Mouse (Mus musculus): ENCODE measurements around the gene Msln. TPM values are rescaled to one million over a fixed set of nuclear protein-coding genes. Genes with fewer than 3 reads are reported as not detected.
"Not testable (repeated sequence)": the region's sequence is repeated elsewhere in the genome, so short reads cannot be mapped to it uniquely, and the experiment has no call there.

The Msln gene
- polyA plus RNA-seq, 1 experiment = 23.6 TPM

DNA sequence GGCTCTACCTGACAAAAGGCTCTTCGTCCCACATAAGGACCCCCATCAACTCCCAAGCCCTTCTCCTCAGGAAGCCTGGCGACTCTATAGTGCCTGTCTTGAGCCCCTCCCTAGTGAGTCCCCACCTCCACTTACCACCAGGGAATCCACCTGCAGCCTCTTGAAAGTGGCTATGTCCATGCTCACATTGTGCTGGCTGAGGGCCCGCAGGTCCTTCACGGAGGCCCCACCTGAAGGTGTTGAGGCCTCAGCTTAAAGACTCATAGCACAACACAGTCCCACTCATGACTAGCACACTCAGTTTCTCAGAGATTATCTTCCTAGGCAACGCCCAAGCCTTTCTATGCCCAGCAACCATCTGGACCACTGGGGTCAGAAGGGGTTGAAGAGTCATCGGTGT, 4.9 kb downstream of the Msln start:
- Histone ChIP-seq H3K4me1 (replicated peaks; ENCODE audit: control insufficient read depth, insufficient read depth, low read length) (no peaks in the 10 kb centered on the region), H3K36me3 (ENCODE audit: control insufficient read depth, insufficient read depth, low read length) (no peaks in the 10 kb centered on the region), H3K27ac (ENCODE audit: control insufficient read depth, insufficient read depth, low read length) (no peak overlapping the region), H3K4me3 (ENCODE audit: control insufficient read depth, insufficient read depth, low read length) (no peak overlapping the region), H3K27me3 (ENCODE audit: control insufficient read depth, insufficient read depth, low read length) (no peaks in the 10 kb centered on the region)
- no peak for DNase-seq
- TF ChIP-seq POLR2A (IDR thresholded peaks at IDR 0.05; ENCODE audit: control insufficient read depth, extremely low read depth, insufficient read depth, low read length, poor library complexity) = no peak
- WGBS = 90% methylated on average over 6 of the region's 6 CpGs

DNA sequence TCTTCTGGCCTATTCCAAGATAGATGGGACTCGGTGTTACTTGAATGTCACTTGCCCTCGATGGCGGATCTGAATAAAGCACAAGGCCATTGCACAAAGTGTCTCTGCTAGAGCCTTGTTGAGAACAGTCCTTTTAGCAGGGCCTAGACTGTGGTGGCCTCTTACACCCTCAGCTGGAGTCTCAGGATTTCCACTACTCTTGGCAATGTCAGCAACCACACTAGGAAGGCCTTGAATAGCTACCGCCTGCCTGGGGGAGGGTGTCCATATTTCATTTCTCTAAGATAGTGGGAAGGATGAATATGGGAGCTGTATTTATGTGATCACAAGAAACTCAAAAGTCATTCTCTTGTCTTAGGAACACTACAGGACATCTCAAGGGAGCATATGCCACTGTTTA, 5.9 kb downstream of the Msln start:
- Histone ChIP-seq H3K4me3 (ENCODE audit: control insufficient read depth, insufficient read depth, low read length) (no peak overlapping the region), H3K27ac (ENCODE audit: control insufficient read depth, insufficient read depth, low read length) (no peak overlapping the region), H3K4me1 (replicated peaks; ENCODE audit: control insufficient read depth, insufficient read depth, low read length) (no peaks in the 10 kb centered on the region), H3K27me3 (ENCODE audit: control insufficient read depth, insufficient read depth, low read length) (no peaks in the 10 kb centered on the region), H3K36me3 (ENCODE audit: control insufficient read depth, insufficient read depth, low read length) (no peaks in the 10 kb centered on the region)
- DNase-seq = no peak
- WGBS = 93% methylated on average over 4 of the region's 4 CpGs
- TF ChIP-seq POLR2A (IDR thresholded peaks at IDR 0.05; ENCODE audit: control insufficient read depth, extremely low read depth, insufficient read depth, low read length, poor library complexity) (no peak), CTCF (IDR thresholded peaks at IDR 0.05; ENCODE audit: borderline replicate concordance, control insufficient read depth, extremely low read depth, insufficient read depth, low read length, poor library complexity) (no peak)

DNA sequence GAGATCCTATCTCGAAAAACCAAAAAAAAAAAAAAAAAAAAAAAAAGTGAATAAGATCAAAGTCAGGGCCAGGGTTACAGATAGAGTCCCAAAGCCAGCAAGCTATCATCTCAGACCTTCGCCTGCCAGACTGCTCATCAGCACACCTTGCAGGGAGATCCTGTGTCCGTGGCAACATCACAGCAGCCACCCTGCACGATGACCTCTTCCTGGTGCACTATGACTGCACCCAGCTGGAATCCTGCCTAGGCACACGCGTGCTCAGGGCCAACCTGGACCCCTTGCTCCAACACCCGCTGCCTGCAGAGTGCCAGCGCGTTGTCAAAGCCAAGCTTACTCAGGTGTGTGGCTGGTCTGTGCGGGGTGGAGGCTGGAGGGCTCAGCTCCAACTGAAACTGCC, 9.9 kb downstream of the Msln start:
- no peaks in the 10 kb centered on the region for H3K27me3 ChIP-seq (ENCODE audit: control insufficient read depth, insufficient read depth, low read length)
- TF ChIP-seq POLR2A (IDR thresholded peaks at IDR 0.05; ENCODE audit: control insufficient read depth, extremely low read depth, insufficient read depth, low read length, poor library complexity) (no peak), CTCF (IDR thresholded peaks at IDR 0.05; ENCODE audit: borderline replicate concordance, control insufficient read depth, extremely low read depth, insufficient read depth, low read length, poor library complexity) (no peak)

DNA sequence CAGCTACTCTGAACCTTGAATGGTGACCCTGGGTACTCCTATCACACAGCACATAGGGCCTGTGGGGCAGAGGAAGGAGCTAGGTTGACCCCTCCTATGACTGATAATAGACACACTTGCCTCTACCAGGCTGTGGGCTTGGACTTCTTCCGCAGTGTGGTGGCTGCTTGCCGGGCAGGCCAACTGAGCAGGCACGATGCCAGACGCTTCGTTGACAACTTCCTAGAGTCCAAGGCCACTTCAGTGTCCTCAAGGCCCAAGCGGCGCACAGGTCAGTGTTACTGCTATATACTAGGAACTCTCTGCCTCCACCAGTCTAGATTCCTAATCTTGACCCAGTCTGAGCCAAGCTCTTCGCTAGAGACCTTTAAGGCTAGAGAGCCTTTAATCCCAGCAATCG, 10.3 kb downstream of the Msln start:
- H3K4me3 ChIP-seq (ENCODE audit: control insufficient read depth, insufficient read depth, low read length) = no peak overlapping the region
- no peaks in the 10 kb centered on the region for H3K27me3 ChIP-seq (ENCODE audit: control insufficient read depth, insufficient read depth, low read length)
- WGBS = 94% methylated on average over 9 of the region's 9 CpGs
- no peaks in the 10 kb centered on the region for H3K4me1 ChIP-seq (replicated peaks; ENCODE audit: control insufficient read depth, insufficient read depth, low read length)
- H3K27ac ChIP-seq (ENCODE audit: control insufficient read depth, insufficient read depth, low read length) = no peak overlapping the region
- no peaks in the 10 kb centered on the region for H3K36me3 ChIP-seq (ENCODE audit: control insufficient read depth, insufficient read depth, low read length)
- no peak for DNase-seq
- TF ChIP-seq POLR2A (IDR thresholded peaks at IDR 0.05; ENCODE audit: control insufficient read depth, extremely low read depth, insufficient read depth, low read length, poor library complexity) = no peak

More for the DNA sequence above, 9.9 kb downstream of the Msln start:
- Histone ChIP-seq H3K27ac (ENCODE audit: control insufficient read depth, insufficient read depth, low read length) (no peak overlapping the region), H3K4me1 (replicated peaks; ENCODE audit: control insufficient read depth, insufficient read depth, low read length) (no peaks in the 10 kb centered on the region), H3K36me3 (ENCODE audit: control insufficient read depth, insufficient read depth, low read length) (no peaks in the 10 kb centered on the region), H3K4me3 (ENCODE audit: control insufficient read depth, insufficient read depth, low read length) (no peak overlapping the region)
- 81% methylated on average over 10 of the region's 10 CpGs for WGBS
- no peak for DNase-seq

DNA sequence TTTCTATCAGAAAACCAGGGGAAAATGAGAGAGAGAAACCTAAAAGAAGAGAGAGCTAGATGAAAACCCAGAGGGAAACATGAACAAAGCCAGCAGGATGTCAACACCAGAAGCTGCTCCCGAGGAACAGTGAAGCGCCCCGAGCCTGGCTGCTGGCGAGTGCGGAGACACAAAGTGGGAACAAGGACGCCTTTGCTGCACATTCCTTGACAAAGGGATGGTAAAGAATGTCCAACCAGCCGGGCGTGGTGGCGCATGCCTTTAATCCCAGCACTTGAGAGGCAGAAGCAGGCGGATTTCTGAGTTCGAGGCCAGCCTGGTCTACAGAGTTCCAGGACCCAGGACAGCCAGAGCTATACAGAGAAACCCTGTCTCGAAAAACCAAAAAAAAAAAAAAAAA, 12.7 kb downstream of the Msln start:
- H3K4me1 ChIP-seq (replicated peaks; ENCODE audit: control insufficient read depth, insufficient read depth, low read length); H3K4me3 ChIP-seq (ENCODE audit: control insufficient read depth, insufficient read depth, low read length); H3K27me3 ChIP-seq (ENCODE audit: control insufficient read depth, insufficient read depth, low read length); DNase-seq; H3K36me3 ChIP-seq (ENCODE audit: control insufficient read depth, insufficient read depth, low read length); H3K27ac ChIP-seq (ENCODE audit: control insufficient read depth, insufficient read depth, low read length): not testable (repeated sequence)
- 82% methylated on average over 12 of the region's 12 CpGs for WGBS

DNA sequence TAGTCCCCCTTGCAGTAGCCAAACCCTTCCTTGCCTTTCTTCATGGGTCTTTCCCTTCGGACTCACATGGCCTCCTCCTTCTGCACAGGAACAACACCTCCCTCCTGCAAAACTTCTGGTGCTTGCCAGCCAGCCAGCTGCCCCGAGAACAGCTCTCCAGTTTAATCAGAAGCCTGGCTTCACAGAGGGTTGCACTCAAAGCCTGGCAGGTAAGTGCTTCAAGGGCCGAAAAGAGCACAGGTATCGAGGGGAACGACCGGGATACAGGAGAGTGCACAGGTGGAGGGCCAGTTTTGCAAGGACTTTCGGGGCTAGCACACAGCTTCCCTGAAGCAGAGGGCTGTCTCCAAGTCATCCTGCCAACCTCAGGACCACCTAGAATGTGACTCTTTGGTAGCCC, 15.3 kb downstream of the Msln start:
- no peaks in the 10 kb centered on the region for H3K36me3 ChIP-seq (ENCODE audit: control insufficient read depth, insufficient read depth, low read length)
- H3K4me3 ChIP-seq (ENCODE audit: control insufficient read depth, insufficient read depth, low read length) = no peak overlapping the region
- no peaks in the 10 kb centered on the region for H3K27me3 ChIP-seq (ENCODE audit: control insufficient read depth, insufficient read depth, low read length)
- no peaks in the 10 kb centered on the region for H3K4me1 ChIP-seq (replicated peaks; ENCODE audit: control insufficient read depth, insufficient read depth, low read length)
- WGBS = 78% methylated on average over 7 of the region's 7 CpGs
- DNase-seq = no peak
- TF ChIP-seq POLR2A (IDR thresholded peaks at IDR 0.05; ENCODE audit: control insufficient read depth, extremely low read depth, insufficient read depth, low read length, poor library complexity) (no peak), CTCF (IDR thresholded peaks at IDR 0.05; ENCODE audit: borderline replicate concordance, control insufficient read depth, extremely low read depth, insufficient read depth, low read length, poor library complexity) (no peak)
- H3K27ac ChIP-seq (ENCODE audit: control insufficient read depth, insufficient read depth, low read length) = no peak overlapping the region

DNA sequence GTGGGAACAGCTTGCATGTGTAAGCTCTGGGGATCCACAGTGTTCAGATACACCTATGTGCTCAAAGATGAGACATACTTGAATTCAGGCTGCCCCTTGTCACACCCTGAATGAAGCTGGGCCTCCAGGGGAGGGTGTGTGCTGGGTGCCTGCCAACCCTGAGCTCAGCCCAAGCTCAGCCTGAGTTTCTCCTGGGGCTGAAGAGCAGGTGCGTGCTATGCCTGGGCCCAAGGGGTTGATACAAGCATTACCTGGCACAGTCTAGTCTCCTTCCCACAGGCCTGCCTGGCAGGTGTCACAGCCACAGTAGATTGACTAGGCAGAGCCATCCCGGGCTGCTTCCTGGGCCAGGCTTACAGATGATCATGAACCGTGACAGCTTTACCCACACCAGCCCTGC, 18.4 kb downstream of the Msln start, which contains the start of gene Mslnl:
Mslnl (plus strand) TSS at position 298 of the 400 bp plus-strand sequence.
- Histone ChIP-seq H3K27me3 (ENCODE audit: control insufficient read depth, insufficient read depth, low read length) (no peaks in the 10 kb centered on the region), H3K4me3 (ENCODE audit: control insufficient read depth, insufficient read depth, low read length) (no peak within 1 kb of the TSS), H3K4me1 (replicated peaks; ENCODE audit: control insufficient read depth, insufficient read depth, low read length) (no peaks in the 10 kb centered on the region), H3K36me3 (ENCODE audit: control insufficient read depth, insufficient read depth, low read length) (no peaks in the 10 kb centered on the region), H3K27ac (ENCODE audit: control insufficient read depth, insufficient read depth, low read length) (no peak within 1 kb of the TSS)
- TF ChIP-seq CTCF (IDR thresholded peaks at IDR 0.05; ENCODE audit: borderline replicate concordance, control insufficient read depth, extremely low read depth, insufficient read depth, low read length, poor library complexity) (no peak), POLR2A (IDR thresholded peaks at IDR 0.05; ENCODE audit: control insufficient read depth, extremely low read depth, insufficient read depth, low read length, poor library complexity) (no peak)
- DNase-seq = no peak
- 79% methylated on average over 3 of the region's 3 CpGs for WGBS
